Mouse (Mus musculus): ENCODE measurements around the gene Nynrin. TPM values are rescaled to one million over a fixed set of nuclear protein-coding genes. Genes with fewer than 3 reads are reported as not detected.
A peak's percentile ranks its signal among the peaks of the same experiment; 100 is the strongest.

Nynrin gene
- total RNA-seq (2021), result 1 to 10 TPM; 6.2 to 6.8 TPM
- 3.5 and 3.8 TPM in 2 replicates for polyA plus RNA-seq (2012; rRNA removed)
- long read RNA-seq, result 0 reads

DNA sequence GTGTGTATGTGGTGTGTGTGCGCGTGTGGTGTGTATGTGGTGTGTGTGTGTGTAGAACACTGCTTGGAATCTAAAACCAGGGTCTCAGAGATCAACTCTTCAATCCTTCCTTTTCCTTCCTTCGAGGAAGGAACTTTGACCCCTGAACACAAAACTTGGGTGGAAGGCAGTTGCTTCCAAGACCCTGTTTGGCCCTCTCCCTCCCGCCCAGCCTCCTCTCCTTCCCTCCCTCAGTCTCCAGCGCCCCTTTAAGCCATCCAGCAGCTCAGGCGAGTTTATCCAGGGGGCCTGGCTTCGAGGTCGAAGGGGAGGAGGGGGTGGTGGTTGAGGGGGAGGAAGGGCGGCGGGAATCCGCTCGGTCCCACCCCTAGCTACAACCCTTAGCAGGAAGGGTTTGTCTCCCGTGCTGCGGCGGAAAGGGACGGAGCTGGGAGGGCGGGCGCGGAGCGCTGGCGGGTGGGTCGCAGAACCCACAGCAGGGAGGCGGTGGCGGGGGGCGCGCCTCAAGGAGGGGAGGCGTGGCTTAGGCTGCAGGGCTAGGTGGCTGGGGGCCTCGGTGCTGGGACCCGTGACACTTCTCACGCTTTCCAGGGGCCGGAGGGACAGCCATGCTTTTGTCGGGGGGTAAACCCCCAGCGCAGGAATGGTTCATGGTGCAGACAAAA is at the start of gene Nynrin:
Gene Nynrin (plus strand): TSS at position 390 of the 665 bp plus-strand sequence.
- DNase-seq, result peak; percentile 81 to 83
- Histone ChIP-seq H3K27ac (peak within 1 kb of the TSS; percentile 82), H3K9ac (ENCODE audit: low read depth, low read length) (peak within 1 kb of the TSS; percentile 86), H3K4me3 (peak within 1 kb of the TSS; percentile 71), H3K36me3 (ENCODE audit: control insufficient read depth, insufficient read depth, low read length) (no peaks in the 10 kb centered on the region), H3K4me1 (ENCODE audit: control insufficient read depth, insufficient read depth, low read length) (peaks cover 11% of the 10 kb centered on the region), H3K79me2 (replicated peaks; ENCODE audit: control insufficient read depth, insufficient read depth, low read length) (0 out of 2 replicates have a peak, but pooled peaks cover 1% of the 10 kb centered on the region), H3K27me3 (ENCODE audit: control insufficient read depth, insufficient read depth, low read length) (no peaks in the 10 kb centered on the region)
- TF ChIP-seq CTCF (IDR thresholded peaks at IDR 0.05) (no peak), POLR2A (IDR thresholded peaks at IDR 0.05; ENCODE audit: insufficient read depth, low read depth, low read length) (no peak), EP300 (IDR thresholded peaks at IDR 0.05; ENCODE audit: insufficient read depth, low read depth, low read length) (no peak)
- WGBS, result 7% methylated on average over 30 of the region's 33 CpGs
- intact Hi-C loops (cut with DNase I), result loop anchor here (2.0 kb wide), 1 partner anchor 19 kb away; no protein-coding TSS in a partner anchor

DNA sequence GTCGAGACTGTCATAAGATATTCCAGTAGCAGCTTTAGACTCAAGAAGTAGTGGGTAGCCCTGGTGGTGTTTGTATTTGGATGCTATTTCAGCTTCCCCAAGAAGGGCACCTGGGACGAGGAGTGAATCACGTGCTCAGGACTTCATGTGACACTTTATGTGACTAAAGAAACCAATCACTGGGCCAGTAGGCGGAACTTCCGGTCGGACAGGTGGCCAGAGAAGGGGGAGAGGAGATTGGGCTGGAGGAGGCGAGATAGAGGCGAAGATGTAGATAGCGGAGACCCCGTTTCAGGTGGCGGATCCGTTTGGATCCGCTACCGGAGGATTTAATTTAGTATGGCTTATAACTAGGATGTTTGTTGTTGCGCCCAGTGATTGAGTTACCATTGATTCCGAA is 38.9 kb upstream of the Nynrin start:
- Histone ChIP-seq H3K9ac (ENCODE audit: low read depth, low read length) (no peak overlapping the region), H3K79me2 (replicated peaks; ENCODE audit: control insufficient read depth, insufficient read depth, low read length) (no peaks in the 10 kb centered on the region), H3K4me1 (ENCODE audit: control insufficient read depth, insufficient read depth, low read length) (peaks cover 2% of the 10 kb centered on the region; the same call in 1 of the 2 replicates), H3K27ac (peak overlapping the region; percentile 62), H3K36me3 (ENCODE audit: control insufficient read depth, insufficient read depth, low read length) (no peaks in the 10 kb centered on the region), H3K27me3 (ENCODE audit: control insufficient read depth, insufficient read depth, low read length) (no peaks in the 10 kb centered on the region), H3K4me3 (peak overlapping the region; percentile 41)
- 26% methylated on average over 16 of the region's 16 CpGs for WGBS
- DNase-seq, result peak; percentile 51 to 63
- intact Hi-C loops (cut with DNase I), result no loop called here
- TF ChIP-seq POLR2A (IDR thresholded peaks at IDR 0.05; ENCODE audit: insufficient read depth, low read depth, low read length) (no peak), EP300 (IDR thresholded peaks at IDR 0.05; ENCODE audit: insufficient read depth, low read depth, low read length) (no peak), CTCF (IDR thresholded peaks at IDR 0.05) (no peak)

DNA sequence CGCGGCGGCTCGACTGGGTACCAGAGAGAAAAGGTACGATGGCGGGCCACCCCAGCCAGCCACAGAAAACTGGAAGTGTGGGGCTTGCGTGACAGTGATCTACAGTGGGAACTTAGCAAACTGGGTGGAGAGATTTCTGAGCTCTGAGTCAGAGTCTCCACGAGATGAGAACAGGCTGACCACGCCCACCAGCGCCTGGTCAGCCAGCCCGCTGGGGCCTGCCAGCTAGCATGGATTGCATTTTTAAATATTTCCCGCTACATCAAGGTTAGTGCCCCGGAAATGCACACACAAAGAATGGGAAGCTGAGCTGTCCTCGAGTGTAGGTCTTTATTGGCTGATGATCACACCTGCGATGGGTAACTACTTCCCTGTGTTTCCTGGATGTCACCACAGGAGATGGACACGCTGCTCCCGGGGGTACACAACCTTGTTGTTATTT is 38.5 kb upstream of the Nynrin start:
- no peaks in the 10 kb centered on the region for H3K36me3 ChIP-seq (ENCODE audit: control insufficient read depth, insufficient read depth, low read length)
- TF ChIP-seq POLR2A (IDR thresholded peaks at IDR 0.05; ENCODE audit: insufficient read depth, low read depth, low read length) (no peak), CTCF (IDR thresholded peaks at IDR 0.05) (no peak), EP300 (IDR thresholded peaks at IDR 0.05; ENCODE audit: insufficient read depth, low read depth, low read length) (no peak)
- no peaks in the 10 kb centered on the region for H3K27me3 ChIP-seq (ENCODE audit: control insufficient read depth, insufficient read depth, low read length)
- WGBS, result 13% methylated on average over 17 of the region's 17 CpGs
- no peak overlapping the region for H3K9ac ChIP-seq (ENCODE audit: low read depth, low read length)
- H3K4me3 ChIP-seq, result peak overlapping the region; percentile 41
- peaks cover 2% of the 10 kb centered on the region; the same call in 1 of the 2 replicates for H3K4me1 ChIP-seq (ENCODE audit: control insufficient read depth, insufficient read depth, low read length)
- DNase-seq, result peak; percentile 66 to 76
- H3K79me2 ChIP-seq (replicated peaks; ENCODE audit: control insufficient read depth, insufficient read depth, low read length), result no peaks in the 10 kb centered on the region
- intact Hi-C loops (cut with DNase I), result no loop called here
- H3K27ac ChIP-seq, result peak overlapping the region; percentile 62

DNA sequence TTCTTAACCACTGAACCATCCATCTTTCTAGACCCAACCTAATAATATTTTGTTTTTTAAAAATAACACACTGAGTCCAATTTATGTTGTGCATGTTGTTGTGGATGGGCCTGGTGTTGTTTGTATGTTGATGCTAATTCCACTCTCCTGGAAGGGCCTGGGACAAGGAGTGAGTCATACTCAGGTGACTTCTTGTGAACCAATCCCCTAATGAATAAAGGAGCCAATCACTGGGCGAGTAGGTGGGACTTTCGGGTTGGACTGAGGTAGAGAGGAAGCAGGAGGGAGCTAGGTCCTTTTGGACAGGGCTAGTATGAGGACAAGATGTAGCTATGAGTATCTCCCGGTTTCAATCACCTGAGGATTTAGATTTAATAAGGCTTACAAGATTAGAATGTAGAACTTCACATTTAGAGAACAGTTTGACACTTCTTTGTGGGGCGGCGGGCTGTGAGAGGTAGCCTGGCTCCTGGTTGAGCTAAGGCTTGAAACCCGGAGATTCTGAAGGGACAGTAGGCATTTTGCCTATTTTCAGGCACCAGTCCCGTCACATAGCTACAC is 33.9 kb upstream of the Nynrin start:
- 75% methylated on average over 7 of the region's 7 CpGs for whole genome bisulfite sequencing
- TF ChIP-seq POLR2A (IDR thresholded peaks at IDR 0.05; ENCODE audit: insufficient read depth, low read depth, low read length), result no peak
- no peak for TF ChIP-seq CTCF (IDR thresholded peaks at IDR 0.05)
- TF ChIP-seq EP300 (IDR thresholded peaks at IDR 0.05; ENCODE audit: insufficient read depth, low read depth, low read length), result no peak
- intact Hi-C loops (cut with DNase I), result no loop called here
- Histone ChIP-seq H3K9ac (ENCODE audit: low read depth, low read length) (no peak overlapping the region), H3K27me3 (ENCODE audit: control insufficient read depth, insufficient read depth, low read length) (no peaks in the 10 kb centered on the region), H3K36me3 (ENCODE audit: control insufficient read depth, insufficient read depth, low read length) (no peaks in the 10 kb centered on the region), H3K79me2 (replicated peaks; ENCODE audit: control insufficient read depth, insufficient read depth, low read length) (no peaks in the 10 kb centered on the region), H3K4me3 (no peak overlapping the region), H3K4me1 (ENCODE audit: control insufficient read depth, insufficient read depth, low read length) (peaks cover 3% of the 10 kb centered on the region), H3K27ac (no peak overlapping the region)
- DNase-seq, result peak; percentile 1 to 6

DNA sequence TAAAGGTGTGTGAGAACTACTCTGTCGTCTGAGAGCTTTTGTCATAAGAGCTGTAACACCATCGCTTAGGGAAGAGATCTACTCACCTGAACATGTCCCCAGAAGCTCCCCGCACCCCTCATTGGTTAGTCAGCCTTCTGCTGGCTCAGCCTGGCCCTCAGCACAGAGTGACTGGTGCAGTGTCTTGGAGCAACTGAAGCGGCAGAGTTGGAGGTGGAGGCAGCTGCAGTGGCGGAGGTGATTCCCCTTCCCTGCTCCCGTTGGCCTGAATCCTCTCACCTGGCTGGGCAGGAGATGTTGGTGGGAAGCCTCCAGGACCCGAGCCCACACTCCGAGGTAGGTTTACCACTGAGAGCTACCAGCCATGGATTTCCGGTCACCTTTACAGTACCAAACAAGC is 33.2 kb upstream of the Nynrin start:
- peak; percentile 2 to 6 for DNase-seq
- H3K4me3 ChIP-seq, result no peak overlapping the region
- no peak overlapping the region for H3K27ac ChIP-seq
- peaks cover 2% of the 10 kb centered on the region; the same call in 1 of the 2 replicates for H3K4me1 ChIP-seq (ENCODE audit: control insufficient read depth, insufficient read depth, low read length)
- TF ChIP-seq EP300 (IDR thresholded peaks at IDR 0.05; ENCODE audit: insufficient read depth, low read depth, low read length) (no peak), POLR2A (IDR thresholded peaks at IDR 0.05; ENCODE audit: insufficient read depth, low read depth, low read length) (no peak), CTCF (IDR thresholded peaks at IDR 0.05) (no peak)
- no peaks in the 10 kb centered on the region for H3K79me2 ChIP-seq (replicated peaks; ENCODE audit: control insufficient read depth, insufficient read depth, low read length)
- WGBS, result 88% methylated on average over 9 of the region's 9 CpGs
- no peaks in the 10 kb centered on the region for H3K27me3 ChIP-seq (ENCODE audit: control insufficient read depth, insufficient read depth, low read length)
- H3K9ac ChIP-seq (ENCODE audit: low read depth, low read length), result no peak overlapping the region
- H3K36me3 ChIP-seq (ENCODE audit: control insufficient read depth, insufficient read depth, low read length), result no peaks in the 10 kb centered on the region
- intact Hi-C loops (cut with DNase I), result no loop called here

All from heart, adult 2 months (tissue).